Mouse (Mus musculus): ENCODE results near the gene Iars2. TPM values are rescaled to one million over a fixed set of nuclear protein-coding genes. Genes with fewer than 3 reads are reported as not detected.
A peak's percentile ranks its signal among the peaks of the same experiment; 100 is the strongest.

The Iars2 gene
- total RNA-seq, 1 experiment, result 47.9 TPM

DNA sequence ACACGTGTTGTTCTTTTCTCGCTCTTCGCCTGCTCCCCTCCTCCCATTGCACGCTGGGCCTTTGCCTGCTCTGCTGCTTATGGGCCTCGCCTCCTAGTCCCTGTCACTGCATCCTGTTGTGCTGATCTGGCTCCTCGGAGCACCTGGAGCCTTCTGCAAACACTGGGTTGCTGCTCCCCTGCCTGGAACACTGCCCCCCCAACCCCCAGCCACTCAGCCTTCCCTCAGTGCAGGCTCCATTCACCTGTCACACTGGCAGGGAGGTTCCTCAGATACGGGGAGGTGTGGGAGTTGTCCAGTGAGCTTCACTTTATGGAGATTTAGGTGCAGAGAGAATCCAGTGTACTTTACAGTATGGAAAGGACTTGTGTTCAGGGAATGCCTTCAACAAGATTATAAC is 83.7 kb downstream of the Iars2 start:
- peaks cover 0 to 3% of the 10 kb centered on the region in 2 experiments; a peak in 1 of 4 replicates for H3K4me1 ChIP-seq (ENCODE audit: control insufficient read depth in 2 of 2, insufficient read depth in 2 of 2, low read length in 2 of 2, poor library complexity in 1 of 2)
- peaks cover 20% of the 10 kb centered on the region for H3K36me3 ChIP-seq (ENCODE audit: control insufficient read depth, insufficient read depth, low read length, poor library complexity, severe bottlenecking)
- in situ Hi-C loops (cut with MboI; ENCODE audit: low sequenced_read_pairs in 2 of 2, unreplicated experiment in 2 of 2), result no loop called here
- TF ChIP-seq HCFC1 (IDR thresholded peaks at IDR 0.05; ENCODE audit: borderline replicate concordance, insufficient read depth, low read length) (no peak), MAFK (IDR thresholded peaks at IDR 0.05; ENCODE audit: insufficient read depth, low read depth, low read length) (no peak), ZNF384 (IDR thresholded peaks at IDR 0.05; ENCODE audit: low read depth, low read length) (no peak), CHD2 (IDR thresholded peaks at IDR 0.05; ENCODE audit: low read depth, low read length) (no peak), ZC3H11A (IDR thresholded peaks at IDR 0.05; ENCODE audit: borderline replicate concordance, low read depth, low read length) (no peak)
- no peak overlapping the region for H3K4me3 ChIP-seq (ENCODE audit: insufficient read depth in 1 of 2, low read depth in 1 of 2, low read length in 2 of 2, poor library complexity in 1 of 2, severe bottlenecking in 1 of 2)
- H3K9ac ChIP-seq (ENCODE audit: insufficient read depth, low read depth, low read length, poor library complexity, severe bottlenecking), result no peak overlapping the region
- DNase-seq (ENCODE audit: low read depth, low spot score), result no peak
- no peak overlapping the region for H3K27ac ChIP-seq (ENCODE audit: insufficient read depth, low read depth, low read length, poor library complexity, severe bottlenecking)
- no peaks in the 10 kb centered on the region for H3K9me3 ChIP-seq (ENCODE audit: control insufficient read depth, insufficient read depth, low read depth, low read length)

DNA sequence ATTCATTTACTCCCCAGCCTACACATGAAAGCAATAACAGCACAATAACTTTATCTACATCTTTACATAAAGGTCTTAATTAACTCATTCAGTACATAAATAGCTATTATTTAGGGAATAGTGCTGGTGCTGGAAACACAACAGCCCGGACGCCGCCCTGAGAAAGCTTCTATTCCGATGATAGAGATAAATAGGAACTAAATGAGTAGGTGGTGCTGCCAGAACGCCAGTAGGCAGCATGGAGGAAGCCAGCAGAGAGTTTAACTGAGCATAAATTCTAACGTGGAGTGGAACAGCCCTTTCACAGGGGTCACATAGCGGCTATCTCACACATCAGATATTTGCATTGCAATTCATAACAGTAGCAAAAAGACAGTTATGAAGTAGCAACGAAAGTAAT is 86.2 kb downstream of the Iars2 start:
- peaks cover 25% of the 10 kb centered on the region for H3K36me3 ChIP-seq (ENCODE audit: control insufficient read depth, insufficient read depth, low read length, poor library complexity, severe bottlenecking)
- no peak for DNase-seq (ENCODE audit: low read depth, low spot score)

DNA sequence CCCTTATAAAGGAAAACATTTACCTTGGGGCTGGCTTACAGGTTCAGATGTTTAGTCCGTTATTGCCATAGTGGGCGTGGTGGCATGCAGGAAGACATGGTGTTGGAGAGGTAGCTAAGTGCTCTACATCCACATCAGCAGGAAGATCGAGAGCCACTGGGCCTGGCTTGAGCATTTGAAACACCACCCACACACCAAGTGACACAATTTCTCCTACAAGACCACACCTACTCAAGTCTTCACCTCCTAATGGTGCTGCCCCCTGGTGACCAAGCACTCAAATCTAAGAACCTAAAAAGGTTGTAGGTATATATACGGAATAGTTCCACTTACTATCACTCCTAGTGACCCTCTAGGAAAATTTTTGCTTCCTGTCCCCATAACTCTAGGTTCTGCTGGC is 92.7 kb downstream of the Iars2 start:
- peak; percentile 25 for DNase-seq (ENCODE audit: low read depth, low spot score)
- H3K27ac ChIP-seq (ENCODE audit: insufficient read depth, low read depth, low read length, poor library complexity, severe bottlenecking), result no peak overlapping the region
- in situ Hi-C loops (cut with MboI; ENCODE audit: low sequenced_read_pairs in 2 of 2, unreplicated experiment in 2 of 2), result no loop called here
- no peak overlapping the region for H3K4me3 ChIP-seq (ENCODE audit: insufficient read depth in 1 of 2, low read depth in 1 of 2, low read length in 2 of 2, poor library complexity in 1 of 2, severe bottlenecking in 1 of 2)
- H3K4me1 ChIP-seq (ENCODE audit: control insufficient read depth in 2 of 2, insufficient read depth in 2 of 2, low read length in 2 of 2, poor library complexity in 1 of 2), result no peaks in the 10 kb centered on the region
- H3K9ac ChIP-seq (ENCODE audit: insufficient read depth, low read depth, low read length, poor library complexity, severe bottlenecking), result no peak overlapping the region
- H3K9me3 ChIP-seq (ENCODE audit: control insufficient read depth, insufficient read depth, low read depth, low read length), result no peaks in the 10 kb centered on the region
- TF ChIP-seq HCFC1 (IDR thresholded peaks at IDR 0.05; ENCODE audit: borderline replicate concordance, insufficient read depth, low read length), result no peak
- TF ChIP-seq MAFK (IDR thresholded peaks at IDR 0.05; ENCODE audit: insufficient read depth, low read depth, low read length), result no peak
- TF ChIP-seq CHD2 (IDR thresholded peaks at IDR 0.05; ENCODE audit: low read depth, low read length), result no peak
- TF ChIP-seq ZC3H11A (IDR thresholded peaks at IDR 0.05; ENCODE audit: borderline replicate concordance, low read depth, low read length), result no peak
- no peak for TF ChIP-seq ZNF384 (IDR thresholded peaks at IDR 0.05; ENCODE audit: low read depth, low read length)
- H3K36me3 ChIP-seq (ENCODE audit: control insufficient read depth, insufficient read depth, low read length, poor library complexity, severe bottlenecking), result peaks cover 17% of the 10 kb centered on the region

More for the DNA sequence above, 86.2 kb downstream of the Iars2 start:
- in situ Hi-C loops (cut with MboI; ENCODE audit: low sequenced_read_pairs in 2 of 2, unreplicated experiment in 2 of 2), result no loop called here
- Histone ChIP-seq H3K9me3 (ENCODE audit: control insufficient read depth, insufficient read depth, low read depth, low read length) (no peaks in the 10 kb centered on the region), H3K4me3 (ENCODE audit: insufficient read depth in 1 of 2, low read depth in 1 of 2, low read length in 2 of 2, poor library complexity in 1 of 2, severe bottlenecking in 1 of 2) (no peak overlapping the region), H3K27ac (ENCODE audit: insufficient read depth, low read depth, low read length, poor library complexity, severe bottlenecking) (no peak overlapping the region), H3K4me1 (ENCODE audit: control insufficient read depth in 2 of 2, insufficient read depth in 2 of 2, low read length in 2 of 2, poor library complexity in 1 of 2) (peaks cover 0 to 3% of the 10 kb centered on the region in 2 experiments; a peak in 1 of 4 replicates), H3K9ac (ENCODE audit: insufficient read depth, low read depth, low read length, poor library complexity, severe bottlenecking) (no peak overlapping the region)
- TF ChIP-seq ZC3H11A (IDR thresholded peaks at IDR 0.05; ENCODE audit: borderline replicate concordance, low read depth, low read length), result no peak
- no peak for TF ChIP-seq MAFK (IDR thresholded peaks at IDR 0.05; ENCODE audit: insufficient read depth, low read depth, low read length)
- no peak for TF ChIP-seq CHD2 (IDR thresholded peaks at IDR 0.05; ENCODE audit: low read depth, low read length)
- no peak for TF ChIP-seq HCFC1 (IDR thresholded peaks at IDR 0.05; ENCODE audit: borderline replicate concordance, insufficient read depth, low read length)
- no peak for TF ChIP-seq ZNF384 (IDR thresholded peaks at IDR 0.05; ENCODE audit: low read depth, low read length)

DNA sequence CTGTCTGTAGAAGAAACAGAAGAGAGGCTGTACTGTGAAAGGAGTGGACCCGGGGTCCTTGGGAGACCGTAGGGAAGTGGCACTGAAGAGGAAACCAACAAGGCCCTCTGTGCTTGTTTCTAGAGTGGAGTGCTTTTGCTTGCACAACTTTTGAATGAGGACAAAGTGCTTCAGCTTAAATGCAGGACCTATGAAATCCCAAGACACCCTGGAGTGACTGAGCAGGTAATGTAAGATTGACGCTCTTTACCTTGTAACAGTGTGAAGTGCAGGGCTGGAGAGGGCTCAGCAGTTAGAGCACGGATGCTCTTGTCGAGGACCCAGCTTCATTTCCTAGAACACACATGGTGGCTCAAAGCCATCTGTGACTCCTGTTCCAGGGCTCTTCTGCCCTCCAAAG is 93.4 kb downstream of the Iars2 start:
- no peak overlapping the region for H3K9ac ChIP-seq (ENCODE audit: insufficient read depth, low read depth, low read length, poor library complexity, severe bottlenecking)
- no peak overlapping the region for H3K4me3 ChIP-seq (ENCODE audit: insufficient read depth in 1 of 2, low read depth in 1 of 2, low read length in 2 of 2, poor library complexity in 1 of 2, severe bottlenecking in 1 of 2)
- no peaks in the 10 kb centered on the region for H3K9me3 ChIP-seq (ENCODE audit: control insufficient read depth, insufficient read depth, low read depth, low read length)
- H3K36me3 ChIP-seq (ENCODE audit: control insufficient read depth, insufficient read depth, low read length, poor library complexity, severe bottlenecking), result peaks cover 14% of the 10 kb centered on the region
- in situ Hi-C loops (cut with MboI; ENCODE audit: low sequenced_read_pairs in 2 of 2, unreplicated experiment in 2 of 2), result no loop called here
- TF ChIP-seq CHD2 (IDR thresholded peaks at IDR 0.05; ENCODE audit: low read depth, low read length), result no peak
- TF ChIP-seq HCFC1 (IDR thresholded peaks at IDR 0.05; ENCODE audit: borderline replicate concordance, insufficient read depth, low read length), result no peak
- TF ChIP-seq ZC3H11A (IDR thresholded peaks at IDR 0.05; ENCODE audit: borderline replicate concordance, low read depth, low read length), result no peak
- TF ChIP-seq MAFK (IDR thresholded peaks at IDR 0.05; ENCODE audit: insufficient read depth, low read depth, low read length), result no peak
- H3K27ac ChIP-seq (ENCODE audit: insufficient read depth, low read depth, low read length, poor library complexity, severe bottlenecking), result no peak overlapping the region
- H3K4me1 ChIP-seq (ENCODE audit: control insufficient read depth in 2 of 2, insufficient read depth in 2 of 2, low read length in 2 of 2, poor library complexity in 1 of 2), result no peaks in the 10 kb centered on the region
- no peak for DNase-seq (ENCODE audit: low read depth, low spot score)

Other genes with a start within 250 kb of the Iars2 start
- 38.8 and 45.8 TPM in 2 replicates for gene Rab3gap2, start 125.3 kb downstream of the Iars2 start, total RNA-seq (2012; rRNA removed)
- 45.1 and 50.6 TPM in 2 replicates for gene Bpnt1, start 2.8 kb upstream of the Iars2 start, total RNA-seq (2012; rRNA removed)
- 173 and 201 TPM in 2 replicates for gene Eprs, start 33.6 kb upstream of the Iars2 start, total RNA-seq (2012; rRNA removed)
- 0.45 and 0.58 TPM in 2 replicates for gene Slc30a10, start 125.5 kb upstream of the Iars2 start, total RNA-seq (2012; rRNA removed)

Measured in ES-E14 (cell line).